Mouse (Mus musculus): ENCODE data around the gene Slc50a1. TPM values are rescaled to one million over a fixed set of nuclear protein-coding genes. Genes with fewer than 3 reads are reported as not detected.
A peak's percentile ranks its signal among the peaks of the same experiment; 100 is the strongest.

Slc50a1 gene
- polyA plus RNA-seq, 1 experiment from 2014 or later = 60.2 TPM

GRCm38 (mm10) chr3:89268916-89269315 lies 1.5 kb downstream of the Slc50a1 start:
- WGBS = 60% methylated on average over 8 of the region's 8 CpGs
- H3K4me2 ChIP-seq = peak overlapping the region; percentile 77
- no peaks in the 10 kb centered on the region for H3K27me3 ChIP-seq (ENCODE audit: insufficient read depth, low read length)
- peaks cover 28% of the 10 kb centered on the region for H3K36me3 ChIP-seq (ENCODE audit: insufficient read depth)
- no peak for ATAC-seq (ENCODE audit: insufficient read depth)
- H3K9me3 ChIP-seq (ENCODE audit: low read depth, low read length) = no peaks in the 10 kb centered on the region
- TF ChIP-seq CTCF (IDR thresholded peaks at IDR 0.05; ENCODE audit: low read depth) = no peak
- H3K4me1 ChIP-seq (ENCODE audit: insufficient read depth) = peaks cover 13% of the 10 kb centered on the region
- H3K27ac ChIP-seq (ENCODE audit: low read depth) = peak overlapping the region; percentile 19; the same call in 1 of the 2 replicates
- no peak overlapping the region for H3K9ac ChIP-seq
- H3K4me3 ChIP-seq (ENCODE audit: low read depth, low read length) = no peak overlapping the region; the same call in 1 of the 2 replicates
- DNase-seq = no peak

- H3K4me3 ChIP-seq (ENCODE audit: low read depth, low read length) = peak overlapping the region; percentile 75
- peak overlapping the region; percentile 69 for H3K27ac ChIP-seq (ENCODE audit: low read depth)
- no peaks in the 10 kb centered on the region for H3K9me3 ChIP-seq (ENCODE audit: low read depth, low read length)
- H3K27me3 ChIP-seq (ENCODE audit: insufficient read depth, low read length) = no peaks in the 10 kb centered on the region
- H3K36me3 ChIP-seq (ENCODE audit: insufficient read depth) = peaks cover 17% of the 10 kb centered on the region
- under 1% methylated on average over 20 of the region's 20 CpGs for WGBS
- H3K9ac ChIP-seq = peak overlapping the region; percentile 89
- H3K4me1 ChIP-seq (ENCODE audit: insufficient read depth) = peaks cover 13% of the 10 kb centered on the region
- H3K4me2 ChIP-seq = peak overlapping the region; percentile 87
- TF ChIP-seq CTCF (IDR thresholded peaks at IDR 0.05; ENCODE audit: low read depth) = no peak
- ATAC-seq (ENCODE audit: insufficient read depth) (peak; percentile 89), DNase-seq (peak; percentile 94)
These were observed 3.9 kb downstream of the Slc50a1 start for GRCm38 (mm10) chr3:89266439-89266893.

GRCm38 (mm10) chr3:89262417-89262816 lies 8.0 kb downstream of the Slc50a1 start:
- no peak overlapping the region for H3K27ac ChIP-seq (ENCODE audit: low read depth)
- no peaks in the 10 kb centered on the region for H3K36me3 ChIP-seq (ENCODE audit: insufficient read depth)
- H3K4me2 ChIP-seq = no peak overlapping the region
- H3K4me1 ChIP-seq (ENCODE audit: insufficient read depth) = no peaks in the 10 kb centered on the region
- ATAC-seq (ENCODE audit: insufficient read depth) (no peak), DNase-seq (no peak)
- no peaks in the 10 kb centered on the region for H3K9me3 ChIP-seq (ENCODE audit: low read depth, low read length)
- no peak overlapping the region for H3K4me3 ChIP-seq (ENCODE audit: low read depth, low read length)
- no peak for TF ChIP-seq CTCF (IDR thresholded peaks at IDR 0.05; ENCODE audit: low read depth)
- no peak overlapping the region for H3K9ac ChIP-seq
- WGBS = 62% methylated on average over 10 of the region's 10 CpGs
- H3K27me3 ChIP-seq (ENCODE audit: insufficient read depth, low read length) = no peaks in the 10 kb centered on the region

GRCm38 (mm10) chr3:89260211-89260610 lies 10.2 kb downstream of the Slc50a1 start:
- Histone ChIP-seq H3K9ac (no peak overlapping the region), H3K4me2 (no peak overlapping the region), H3K9me3 (ENCODE audit: low read depth, low read length) (no peaks in the 10 kb centered on the region), H3K36me3 (ENCODE audit: insufficient read depth) (no peaks in the 10 kb centered on the region), H3K27me3 (ENCODE audit: insufficient read depth, low read length) (no peaks in the 10 kb centered on the region), H3K27ac (ENCODE audit: low read depth) (no peak overlapping the region), H3K4me3 (ENCODE audit: low read depth, low read length) (no peak overlapping the region), H3K4me1 (ENCODE audit: insufficient read depth) (no peaks in the 10 kb centered on the region)
- TF ChIP-seq CTCF (IDR thresholded peaks at IDR 0.05; ENCODE audit: low read depth) = no peak
- no peak for ATAC-seq (ENCODE audit: insufficient read depth)
- WGBS = 52% methylated on average over 3 of the region's 3 CpGs
- DNase-seq = no peak

- Histone ChIP-seq H3K27ac (ENCODE audit: low read depth) (no peak within 1 kb of the TSS), H3K4me2 (no peak within 1 kb of the TSS), H3K27me3 (ENCODE audit: insufficient read depth, low read length) (no peaks in the 10 kb centered on the region), H3K9ac (no peak within 1 kb of the TSS), H3K36me3 (ENCODE audit: insufficient read depth) (no peaks in the 10 kb centered on the region), H3K4me1 (ENCODE audit: insufficient read depth) (no peaks in the 10 kb centered on the region), H3K4me3 (ENCODE audit: low read depth, low read length) (no peak within 1 kb of the TSS), H3K9me3 (ENCODE audit: low read depth, low read length) (no peaks in the 10 kb centered on the region)
- no peak for ATAC-seq (ENCODE audit: insufficient read depth)
- no peak for DNase-seq
- no peak for TF ChIP-seq CTCF (IDR thresholded peaks at IDR 0.05; ENCODE audit: low read depth)
- 39% methylated on average over 7 of the region's 7 CpGs for WGBS
These were observed 11.3 kb downstream of the Slc50a1 start, which contains the start of gene Dpm3 for GRCm38 (mm10) chr3:89259076-89259475. Dpm3 (plus strand) TSS chr3:89259358.

GRCm38 (mm10) chr3:89256177-89256576 lies 14.2 kb downstream of the Slc50a1 start:
- no peaks in the 10 kb centered on the region for H3K27me3 ChIP-seq (ENCODE audit: insufficient read depth, low read length)
- no peak overlapping the region for H3K9ac ChIP-seq
- no peak overlapping the region for H3K4me3 ChIP-seq (ENCODE audit: low read depth, low read length)
- no peak overlapping the region for H3K4me2 ChIP-seq
- H3K9me3 ChIP-seq (ENCODE audit: low read depth, low read length) = no peaks in the 10 kb centered on the region
- ATAC-seq (ENCODE audit: insufficient read depth) (no peak), DNase-seq (no peak)
- WGBS = 74% methylated on average over 5 of the region's 5 CpGs
- TF ChIP-seq CTCF (IDR thresholded peaks at IDR 0.05; ENCODE audit: low read depth) = no peak
- no peaks in the 10 kb centered on the region for H3K36me3 ChIP-seq (ENCODE audit: insufficient read depth)
- H3K4me1 ChIP-seq (ENCODE audit: insufficient read depth) = peaks cover 8% of the 10 kb centered on the region; the same call in 1 of the 2 replicates
- H3K27ac ChIP-seq (ENCODE audit: low read depth) = no peak overlapping the region

GRCm38 (mm10) chr3:89254994-89255393 lies 15.4 kb downstream of the Slc50a1 start:
- H3K27ac ChIP-seq (ENCODE audit: low read depth) = no peak overlapping the region
- no peak for TF ChIP-seq CTCF (IDR thresholded peaks at IDR 0.05; ENCODE audit: low read depth)

More at GRCm38 (mm10) chr3:89254994-89255393, 15.4 kb downstream of the Slc50a1 start:
- Histone ChIP-seq H3K4me3 (ENCODE audit: low read depth, low read length) (no peak overlapping the region), H3K27me3 (ENCODE audit: insufficient read depth, low read length) (no peaks in the 10 kb centered on the region), H3K9me3 (ENCODE audit: low read depth, low read length) (no peaks in the 10 kb centered on the region), H3K4me2 (no peak overlapping the region), H3K4me1 (ENCODE audit: insufficient read depth) (peaks cover 9% of the 10 kb centered on the region; the same call in 1 of the 2 replicates), H3K9ac (no peak overlapping the region), H3K36me3 (ENCODE audit: insufficient read depth) (no peaks in the 10 kb centered on the region)
- 78% methylated on average over 5 of the region's 5 CpGs for WGBS
- ATAC-seq (ENCODE audit: insufficient read depth) (no peak), DNase-seq (no peak)
